Mouse (Mus musculus): Measurements from ENCODE around the gene Ngb.

Gene Ngb

DNA sequence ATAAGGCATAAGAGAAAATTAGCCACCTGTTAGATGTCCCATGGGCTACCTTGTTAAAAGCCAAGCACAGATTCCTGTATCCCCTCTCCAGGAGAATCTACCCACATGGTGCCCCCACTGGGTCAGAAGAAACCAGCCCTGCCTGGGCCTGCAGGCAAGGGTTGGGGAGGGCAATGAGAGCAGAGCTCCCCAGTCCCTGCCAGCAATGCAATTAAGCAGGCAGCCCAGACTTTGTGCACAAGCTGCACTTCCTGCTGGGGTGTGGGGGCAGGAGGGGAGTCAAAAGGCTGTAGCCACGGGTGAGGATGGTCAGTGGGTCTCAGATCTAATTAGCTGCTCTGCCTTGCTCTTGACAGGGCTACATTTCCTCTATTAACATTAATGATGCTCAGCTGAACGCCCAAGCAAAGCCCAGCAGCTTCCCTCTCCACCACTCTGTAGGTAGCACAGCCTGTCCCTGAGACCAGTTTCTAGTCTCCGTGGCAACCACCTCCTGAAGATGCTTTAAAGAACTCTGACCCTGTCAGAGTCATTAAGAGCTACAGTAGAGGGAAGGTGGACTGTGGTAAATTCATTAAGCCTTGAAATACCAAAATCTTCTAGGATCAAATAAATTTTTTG lies 5.1 kb upstream of the Ngb start:
- Histone ChIP-seq H3K27me3 (ENCODE audit: insufficient read depth, low read length) (peaks cover 27% of the 10 kb centered on the region), H3K9me3 (ENCODE audit: low read length) (no peaks in the 10 kb centered on the region), H3K36me3 (ENCODE audit: insufficient read depth, low read length) (peaks cover 42% of the 10 kb centered on the region), H3K4me1 (replicated peaks; ENCODE audit: low read depth, low read length) (peaks cover under 1% of the 10 kb centered on the region; the same call in 1 of the 2 replicates), H3K4me3 (replicated peaks; ENCODE audit: low read length) (no peak overlapping the region)
- TF ChIP-seq CTCF (conservative IDR thresholded peaks at IDR 0.05; ENCODE audit: low read length) (no peak), NANOG (IDR thresholded peaks at IDR 0.05; ENCODE audit: borderline replicate concordance, low read length) (no peak), POU5F1 (IDR thresholded peaks at IDR 0.05; ENCODE audit: borderline replicate concordance, low read length) (no peak)

DNA sequence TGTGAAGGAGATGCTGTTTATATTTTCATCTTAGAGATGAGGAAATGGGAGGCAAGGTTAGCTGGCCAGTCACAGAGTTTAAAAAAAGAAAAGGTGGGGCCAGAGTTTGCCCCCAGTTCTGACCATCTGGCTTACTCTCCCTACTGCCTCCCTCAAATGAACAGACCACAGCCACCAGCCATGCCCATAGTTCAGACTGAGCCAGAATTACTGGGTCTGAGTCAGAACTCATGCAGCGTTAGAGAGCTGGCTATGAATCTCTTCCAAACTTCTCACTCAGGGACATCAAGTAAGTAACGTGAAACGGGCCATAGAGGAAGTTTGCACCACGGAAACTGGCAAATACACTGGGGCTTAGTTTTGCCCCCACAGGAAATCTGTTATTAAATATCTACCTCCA lies 2.5 kb upstream of the Ngb start:
- peaks cover 11% of the 10 kb centered on the region for H3K4me1 ChIP-seq (replicated peaks; ENCODE audit: low read depth, low read length)
- H3K4me3 ChIP-seq (replicated peaks; ENCODE audit: low read length), result no peak overlapping the region
- no peaks in the 10 kb centered on the region for H3K9me3 ChIP-seq (ENCODE audit: low read length)
- peaks cover 19% of the 10 kb centered on the region for H3K36me3 ChIP-seq (ENCODE audit: insufficient read depth, low read length)
- H3K27me3 ChIP-seq (ENCODE audit: insufficient read depth, low read length), result peaks cover 53% of the 10 kb centered on the region
- TF ChIP-seq POU5F1 (IDR thresholded peaks at IDR 0.05; ENCODE audit: borderline replicate concordance, low read length) (no peak), CTCF (conservative IDR thresholded peaks at IDR 0.05; ENCODE audit: low read length) (no peak), NANOG (IDR thresholded peaks at IDR 0.05; ENCODE audit: borderline replicate concordance, low read length) (no peak)

DNA sequence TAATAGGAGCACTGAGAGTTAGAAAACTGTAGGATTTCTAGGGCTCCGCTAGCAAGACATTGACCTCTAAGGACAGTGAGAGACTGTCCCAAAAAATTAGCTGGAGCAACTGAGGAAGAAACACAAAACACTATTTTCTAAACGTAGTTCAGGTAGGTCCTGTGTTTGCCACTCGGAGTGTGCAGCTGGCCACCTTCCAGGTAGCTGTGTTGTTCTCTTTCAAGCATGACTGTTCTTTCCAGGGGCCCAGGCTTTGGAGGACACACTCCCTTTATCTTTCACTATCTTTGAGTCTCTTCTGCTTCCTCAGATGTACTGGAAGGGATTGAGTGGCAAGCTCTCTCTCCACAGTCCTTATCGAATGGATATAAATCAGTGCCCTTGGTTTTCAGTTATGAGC lies 1.1 kb upstream of the Ngb start:
- peaks cover 67% of the 10 kb centered on the region for H3K27me3 ChIP-seq (ENCODE audit: insufficient read depth, low read length)
- no peak overlapping the region for H3K4me3 ChIP-seq (replicated peaks; ENCODE audit: low read length)
- H3K36me3 ChIP-seq (ENCODE audit: insufficient read depth, low read length), result peaks cover 5% of the 10 kb centered on the region
- peaks cover 11% of the 10 kb centered on the region for H3K4me1 ChIP-seq (replicated peaks; ENCODE audit: low read depth, low read length)
- no peak for TF ChIP-seq NANOG (IDR thresholded peaks at IDR 0.05; ENCODE audit: borderline replicate concordance, low read length)
- TF ChIP-seq CTCF (conservative IDR thresholded peaks at IDR 0.05; ENCODE audit: low read length), result no peak
- no peak for TF ChIP-seq POU5F1 (IDR thresholded peaks at IDR 0.05; ENCODE audit: borderline replicate concordance, low read length)
- H3K9me3 ChIP-seq (ENCODE audit: low read length), result no peaks in the 10 kb centered on the region

DNA sequence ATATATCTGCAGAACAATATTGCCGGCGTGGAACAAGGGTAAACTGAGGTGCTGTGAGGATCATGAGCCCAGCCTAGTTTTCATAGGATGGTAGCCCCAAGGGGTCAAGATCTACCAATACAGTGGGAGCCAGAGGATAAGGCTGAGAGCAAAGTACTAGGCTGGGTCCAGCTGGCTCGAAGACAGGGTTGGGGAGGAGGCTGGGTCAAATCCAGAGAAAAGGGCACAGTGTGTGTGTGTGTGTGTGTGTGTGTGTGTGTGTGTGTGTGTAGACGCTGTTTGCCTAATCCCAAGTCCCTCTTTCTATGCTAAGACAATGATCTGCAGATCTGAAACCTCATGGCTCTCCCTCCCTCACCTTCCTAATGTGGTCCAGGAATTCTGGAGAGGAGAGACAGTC lies 2.0 kb downstream of the Ngb start:
- H3K4me1 ChIP-seq (replicated peaks; ENCODE audit: low read depth, low read length), result peaks cover 11% of the 10 kb centered on the region
- no peak overlapping the region for H3K4me3 ChIP-seq (replicated peaks; ENCODE audit: low read length)
- H3K27me3 ChIP-seq (ENCODE audit: insufficient read depth, low read length), result peaks cover 87% of the 10 kb centered on the region
- no peaks in the 10 kb centered on the region for H3K9me3 ChIP-seq (ENCODE audit: low read length)
- no peaks in the 10 kb centered on the region for H3K36me3 ChIP-seq (ENCODE audit: insufficient read depth, low read length)
- TF ChIP-seq CTCF (conservative IDR thresholded peaks at IDR 0.05; ENCODE audit: low read length), result no peak
- no peak for TF ChIP-seq POU5F1 (IDR thresholded peaks at IDR 0.05; ENCODE audit: borderline replicate concordance, low read length)
- no peak for TF ChIP-seq NANOG (IDR thresholded peaks at IDR 0.05; ENCODE audit: borderline replicate concordance, low read length)

DNA sequence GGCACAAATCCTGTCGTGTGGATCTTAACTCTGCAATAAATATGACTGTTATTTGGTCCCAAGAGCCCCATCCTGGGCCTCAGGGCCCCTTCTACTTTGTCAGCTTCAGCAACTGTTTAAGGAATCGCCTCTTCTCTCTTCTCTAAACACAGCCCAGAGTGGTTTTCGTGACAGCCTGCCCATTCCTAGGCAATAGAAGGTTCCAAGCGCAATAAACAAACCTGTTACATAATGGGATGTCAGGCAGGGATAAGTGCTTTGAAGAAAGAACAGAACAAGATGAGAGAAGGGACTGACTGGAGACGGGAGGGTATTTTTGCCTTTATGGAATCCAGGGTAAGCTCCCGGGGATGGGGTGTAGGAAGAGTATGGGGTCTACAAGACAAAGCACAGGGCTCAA lies 8.7 kb downstream of the Ngb start:
- peaks cover 5% of the 10 kb centered on the region; the same call in 1 of the 2 replicates for H3K4me1 ChIP-seq (replicated peaks; ENCODE audit: low read depth, low read length)
- no peak for TF ChIP-seq POU5F1 (IDR thresholded peaks at IDR 0.05; ENCODE audit: borderline replicate concordance, low read length)
- no peak for TF ChIP-seq NANOG (IDR thresholded peaks at IDR 0.05; ENCODE audit: borderline replicate concordance, low read length)
- no peak for TF ChIP-seq CTCF (conservative IDR thresholded peaks at IDR 0.05; ENCODE audit: low read length)

DNA sequence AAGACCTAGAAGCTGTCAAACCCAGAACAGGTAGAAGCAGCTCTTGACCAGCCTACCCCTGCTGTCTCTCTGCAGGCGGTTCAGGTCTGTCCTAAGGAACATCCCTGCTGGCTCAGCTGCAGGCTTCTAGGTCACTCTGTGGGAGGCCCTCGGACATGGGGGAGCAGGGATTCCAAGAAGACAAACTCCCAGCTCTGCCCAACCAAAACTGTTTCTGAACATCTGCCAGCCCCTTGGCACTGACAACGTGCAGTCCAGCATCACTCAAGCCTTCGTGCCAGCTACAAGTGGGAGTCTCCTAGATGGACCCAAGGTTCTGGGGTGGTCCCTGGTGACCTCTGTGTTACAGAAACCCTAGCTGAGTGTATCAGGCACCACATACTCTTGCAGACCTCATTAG lies 9.1 kb downstream of the Ngb start:
- Histone ChIP-seq H3K27me3 (ENCODE audit: insufficient read depth, low read length) (peaks cover 31% of the 10 kb centered on the region), H3K4me3 (replicated peaks; ENCODE audit: low read length) (no peak overlapping the region), H3K36me3 (ENCODE audit: insufficient read depth, low read length) (no peaks in the 10 kb centered on the region), H3K9me3 (ENCODE audit: low read length) (no peaks in the 10 kb centered on the region), H3K4me1 (replicated peaks; ENCODE audit: low read depth, low read length) (peaks cover 6% of the 10 kb centered on the region; the same call in 1 of the 2 replicates)
- TF ChIP-seq NANOG (IDR thresholded peaks at IDR 0.05; ENCODE audit: borderline replicate concordance, low read length) (no peak), CTCF (conservative IDR thresholded peaks at IDR 0.05; ENCODE audit: low read length) (no peak), POU5F1 (IDR thresholded peaks at IDR 0.05; ENCODE audit: borderline replicate concordance, low read length) (no peak)

More for the DNA sequence above, 8.7 kb downstream of the Ngb start:
- Histone ChIP-seq H3K4me3 (replicated peaks; ENCODE audit: low read length) (no peak overlapping the region), H3K27me3 (ENCODE audit: insufficient read depth, low read length) (peaks cover 35% of the 10 kb centered on the region), H3K36me3 (ENCODE audit: insufficient read depth, low read length) (no peaks in the 10 kb centered on the region), H3K9me3 (ENCODE audit: low read length) (no peaks in the 10 kb centered on the region)

DNA sequence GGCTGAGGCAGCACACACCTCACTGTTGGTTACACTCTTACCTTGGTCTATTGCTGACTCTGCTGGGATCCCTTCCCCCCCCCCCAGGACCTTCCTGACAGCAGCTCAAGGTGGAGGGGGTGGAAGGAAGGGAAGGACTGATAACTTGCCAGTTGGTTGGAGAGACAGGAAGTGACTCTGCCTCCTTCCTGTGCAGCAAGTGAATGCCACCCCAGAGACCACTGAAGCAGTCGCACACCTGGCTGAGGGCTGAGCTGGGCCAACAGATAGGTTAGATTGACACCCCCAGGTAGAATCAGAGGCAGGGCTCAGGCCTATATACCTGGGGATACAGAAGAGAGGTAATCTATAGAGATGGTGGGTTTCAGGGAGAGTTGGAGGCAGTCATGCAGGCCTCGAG lies 10.4 kb downstream of the Ngb start:
- Histone ChIP-seq H3K9me3 (ENCODE audit: low read length) (no peaks in the 10 kb centered on the region), H3K36me3 (ENCODE audit: insufficient read depth, low read length) (no peaks in the 10 kb centered on the region), H3K27me3 (ENCODE audit: insufficient read depth, low read length) (peaks cover 18% of the 10 kb centered on the region), H3K4me3 (replicated peaks; ENCODE audit: low read length) (no peak overlapping the region), H3K4me1 (replicated peaks; ENCODE audit: low read depth, low read length) (peaks cover 15% of the 10 kb centered on the region)
- TF ChIP-seq CTCF (conservative IDR thresholded peaks at IDR 0.05; ENCODE audit: low read length), result no peak
- TF ChIP-seq NANOG (IDR thresholded peaks at IDR 0.05; ENCODE audit: borderline replicate concordance, low read length), result no peak
- no peak for TF ChIP-seq POU5F1 (IDR thresholded peaks at IDR 0.05; ENCODE audit: borderline replicate concordance, low read length)

DNA sequence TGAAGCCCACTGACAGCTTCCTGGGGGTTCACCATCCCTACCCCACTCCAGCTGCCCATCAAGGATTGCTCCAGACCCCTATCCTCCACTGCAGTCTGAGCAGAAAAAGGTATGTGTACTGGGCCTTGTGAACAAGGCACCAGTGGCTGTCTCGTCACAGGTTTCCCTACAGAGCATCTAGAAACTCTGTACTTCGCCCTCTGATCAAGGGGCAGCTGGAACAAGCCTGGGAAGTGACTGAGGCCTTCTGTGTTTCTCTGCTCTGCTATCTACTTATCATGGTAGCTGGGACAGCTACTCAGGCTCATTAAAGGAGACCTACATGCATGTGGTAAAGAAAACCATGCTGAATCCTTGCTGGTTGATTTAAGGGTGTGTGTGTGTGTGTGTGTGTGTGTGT lies 12.6 kb downstream of the Ngb start:
- no peaks in the 10 kb centered on the region for H3K36me3 ChIP-seq (ENCODE audit: insufficient read depth, low read length)
- H3K4me3 ChIP-seq (replicated peaks; ENCODE audit: low read length), result no peak overlapping the region
- H3K27me3 ChIP-seq (ENCODE audit: insufficient read depth, low read length), result peaks cover 7% of the 10 kb centered on the region
- TF ChIP-seq POU5F1 (IDR thresholded peaks at IDR 0.05; ENCODE audit: borderline replicate concordance, low read length) (no peak), NANOG (IDR thresholded peaks at IDR 0.05; ENCODE audit: borderline replicate concordance, low read length) (no peak), CTCF (conservative IDR thresholded peaks at IDR 0.05; ENCODE audit: low read length) (no peak)
- H3K9me3 ChIP-seq (ENCODE audit: low read length), result no peaks in the 10 kb centered on the region
- peaks cover 23% of the 10 kb centered on the region for H3K4me1 ChIP-seq (replicated peaks; ENCODE audit: low read depth, low read length)

DNA sequence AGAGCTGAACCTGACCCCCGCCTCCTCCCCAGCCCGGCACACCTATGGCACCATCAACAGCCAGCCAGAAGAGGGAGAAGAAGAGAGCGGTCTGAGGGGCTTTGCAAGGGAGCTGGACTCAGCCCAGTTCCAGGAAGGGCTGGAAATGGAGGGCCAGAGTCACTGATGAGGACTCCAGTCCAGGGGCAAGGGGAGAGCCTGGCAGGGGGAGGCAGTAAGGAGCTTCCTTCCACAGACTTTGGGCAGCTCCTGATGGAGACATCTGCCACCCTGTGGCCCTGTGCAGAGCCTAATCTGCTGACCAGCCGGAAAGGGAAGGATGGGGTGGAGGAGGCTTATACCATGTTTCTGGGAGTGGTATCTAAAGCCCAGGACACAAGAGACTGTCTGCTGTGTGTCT lies 13.1 kb downstream of the Ngb start:
- H3K4me1 ChIP-seq (replicated peaks; ENCODE audit: low read depth, low read length), result peaks cover 23% of the 10 kb centered on the region
- no peaks in the 10 kb centered on the region for H3K9me3 ChIP-seq (ENCODE audit: low read length)
- no peaks in the 10 kb centered on the region for H3K36me3 ChIP-seq (ENCODE audit: insufficient read depth, low read length)
- peaks cover 4% of the 10 kb centered on the region for H3K27me3 ChIP-seq (ENCODE audit: insufficient read depth, low read length)
- no peak for TF ChIP-seq CTCF (conservative IDR thresholded peaks at IDR 0.05; ENCODE audit: low read length)
- no peak for TF ChIP-seq NANOG (IDR thresholded peaks at IDR 0.05; ENCODE audit: borderline replicate concordance, low read length)
- H3K4me3 ChIP-seq (replicated peaks; ENCODE audit: low read length), result no peak overlapping the region
